Mouse (Mus musculus): ENCODE measurements around the gene Gpc6. TPM values are rescaled to one million over a fixed set of nuclear protein-coding genes. Genes with fewer than 3 reads are reported as not detected.

Gpc6 gene
- polyA plus RNA-seq, 1 experiment from 2014 or later = 20.1 TPM

- WGBS = 34% methylated on average over 15 of the region's 15 CpGs
- Histone ChIP-seq H3K4me2 (peak overlapping the region; percentile 40), H3K27me3 (peaks cover 87% of the 10 kb centered on the region), H3K4me3 (no peak overlapping the region), H3K9me3 (replicated peaks) (no peaks in the 10 kb centered on the region; the same call in 1 of the 2 replicates), H3K9ac (no peak overlapping the region), H3K4me1 (replicated peaks) (peaks cover 6% of the 10 kb centered on the region), H3K27ac (no peak overlapping the region), H3K36me3 (no peaks in the 10 kb centered on the region)
- ATAC-seq (replicated peaks; ENCODE audit: insufficient number of reproducible peaks, insufficient read depth, low FRiP score, low read depth) = peak; percentile 72
These were observed 1026.2 kb downstream of the Gpc6 start for GRCm38 (mm10) chr14:117951265-117951664.

GRCm38 (mm10) chr14:117951686-117952085, 1026.6 kb downstream of the Gpc6 start:
- no peaks in the 10 kb centered on the region for H3K36me3 ChIP-seq
- ATAC-seq (replicated peaks; ENCODE audit: insufficient number of reproducible peaks, insufficient read depth, low FRiP score, low read depth) = peak; percentile 34; the same call in 1 of the 2 replicates
- H3K9me3 ChIP-seq (replicated peaks) = no peaks in the 10 kb centered on the region; the same call in 1 of the 2 replicates
- H3K27me3 ChIP-seq = peaks cover 87% of the 10 kb centered on the region
- no peak overlapping the region for H3K27ac ChIP-seq
- H3K4me1 ChIP-seq (replicated peaks) = peaks cover 6% of the 10 kb centered on the region
- H3K4me3 ChIP-seq = no peak overlapping the region
- peak overlapping the region; percentile 40; the same call in 1 of the 2 replicates for H3K4me2 ChIP-seq
- WGBS = 28% methylated on average over 5 of the region's 5 CpGs
- no peak overlapping the region for H3K9ac ChIP-seq

- WGBS = 59% methylated on average over 3 of the region's 3 CpGs
- no peak for ATAC-seq (replicated peaks; ENCODE audit: insufficient number of reproducible peaks, insufficient read depth, low FRiP score, low read depth)
- peaks cover 86% of the 10 kb centered on the region for H3K27me3 ChIP-seq
These were observed 1030.9 kb downstream of the Gpc6 start for GRCm38 (mm10) chr14:117956051-117956450.

GRCm38 (mm10) chr14:117958389-117958788, 1033.3 kb downstream of the Gpc6 start:
- 79% methylated on average over 11 of the region's 11 CpGs for WGBS
- no peak for ATAC-seq (replicated peaks; ENCODE audit: insufficient number of reproducible peaks, insufficient read depth, low FRiP score, low read depth)
- Histone ChIP-seq H3K27me3 (peaks cover 91% of the 10 kb centered on the region), H3K9ac (no peak overlapping the region), H3K4me2 (no peak overlapping the region), H3K9me3 (replicated peaks) (no peaks in the 10 kb centered on the region), H3K36me3 (no peaks in the 10 kb centered on the region), H3K27ac (no peak overlapping the region), H3K4me3 (no peak overlapping the region), H3K4me1 (replicated peaks) (no peaks in the 10 kb centered on the region)

More at GRCm38 (mm10) chr14:117956051-117956450, 1030.9 kb downstream of the Gpc6 start:
- Histone ChIP-seq H3K36me3 (no peaks in the 10 kb centered on the region), H3K4me3 (no peak overlapping the region), H3K27ac (no peak overlapping the region), H3K4me1 (replicated peaks) (peaks cover 6% of the 10 kb centered on the region), H3K4me2 (no peak overlapping the region), H3K9ac (no peak overlapping the region), H3K9me3 (replicated peaks) (no peaks in the 10 kb centered on the region)

- ATAC-seq (replicated peaks; ENCODE audit: insufficient number of reproducible peaks, insufficient read depth, low FRiP score, low read depth) = 0 out of 2 replicates have a peak, but pooled peaks have one; percentile 27
- Histone ChIP-seq H3K4me2 (no peak overlapping the region), H3K4me1 (replicated peaks) (no peaks in the 10 kb centered on the region), H3K9me3 (replicated peaks) (no peaks in the 10 kb centered on the region), H3K4me3 (no peak overlapping the region), H3K9ac (no peak overlapping the region), H3K27me3 (peaks cover 85% of the 10 kb centered on the region), H3K36me3 (no peaks in the 10 kb centered on the region), H3K27ac (no peak overlapping the region)
- 52% methylated on average over 6 of the region's 6 CpGs for WGBS
These were observed 1036.2 kb downstream of the Gpc6 start for GRCm38 (mm10) chr14:117961267-117961666.

- ATAC-seq (replicated peaks; ENCODE audit: insufficient number of reproducible peaks, insufficient read depth, low FRiP score, low read depth) = no peak
- Histone ChIP-seq H3K27me3 (peaks cover 84% of the 10 kb centered on the region), H3K9ac (no peak overlapping the region), H3K9me3 (replicated peaks) (no peaks in the 10 kb centered on the region), H3K4me2 (no peak overlapping the region), H3K36me3 (no peaks in the 10 kb centered on the region), H3K27ac (no peak overlapping the region), H3K4me3 (no peak overlapping the region), H3K4me1 (replicated peaks) (no peaks in the 10 kb centered on the region)
- 81% methylated on average over 6 of the region's 6 CpGs for WGBS
These were observed 1036.7 kb downstream of the Gpc6 start for GRCm38 (mm10) chr14:117961844-117962243.

- WGBS = 66% methylated on average over 4 of the region's 4 CpGs
- Histone ChIP-seq H3K4me1 (replicated peaks) (no peaks in the 10 kb centered on the region), H3K4me3 (no peak overlapping the region), H3K4me2 (no peak overlapping the region), H3K27ac (no peak overlapping the region), H3K27me3 (peaks cover 80% of the 10 kb centered on the region), H3K36me3 (no peaks in the 10 kb centered on the region), H3K9ac (no peak overlapping the region), H3K9me3 (replicated peaks) (no peaks in the 10 kb centered on the region)
- no peak for ATAC-seq (replicated peaks; ENCODE audit: insufficient number of reproducible peaks, insufficient read depth, low FRiP score, low read depth)
These were observed 1037.3 kb downstream of the Gpc6 start for GRCm38 (mm10) chr14:117962453-117962852.

- no peak for ATAC-seq (replicated peaks; ENCODE audit: insufficient number of reproducible peaks, insufficient read depth, low FRiP score, low read depth)
- Histone ChIP-seq H3K27me3 (peaks cover 41% of the 10 kb centered on the region), H3K9me3 (replicated peaks) (no peaks in the 10 kb centered on the region), H3K9ac (no peak overlapping the region), H3K36me3 (no peaks in the 10 kb centered on the region), H3K4me1 (replicated peaks) (no peaks in the 10 kb centered on the region), H3K4me2 (no peak overlapping the region), H3K4me3 (no peak overlapping the region), H3K27ac (no peak overlapping the region)
- 85% methylated on average over 5 of the region's 5 CpGs for WGBS
These were observed 1047.5 kb downstream of the Gpc6 start for GRCm38 (mm10) chr14:117972576-117972975.

- 89% methylated on average over 10 of the region's 10 CpGs for WGBS
- Histone ChIP-seq H3K4me3 (no peak overlapping the region), H3K9me3 (replicated peaks) (no peaks in the 10 kb centered on the region), H3K27me3 (peaks cover 53% of the 10 kb centered on the region), H3K27ac (no peak overlapping the region), H3K9ac (no peak overlapping the region), H3K36me3 (no peaks in the 10 kb centered on the region), H3K4me1 (replicated peaks) (no peaks in the 10 kb centered on the region), H3K4me2 (no peak overlapping the region)
- no peak for ATAC-seq (replicated peaks; ENCODE audit: insufficient number of reproducible peaks, insufficient read depth, low FRiP score, low read depth)
These were observed 1056.4 kb downstream of the Gpc6 start for GRCm38 (mm10) chr14:117981532-117981931.

- Histone ChIP-seq H3K4me1 (replicated peaks) (no peaks in the 10 kb centered on the region), H3K27me3 (peaks cover 90% of the 10 kb centered on the region), H3K4me3 (no peak overlapping the region), H3K27ac (no peak overlapping the region), H3K4me2 (no peak overlapping the region), H3K9ac (no peak overlapping the region), H3K36me3 (no peaks in the 10 kb centered on the region), H3K9me3 (replicated peaks) (no peaks in the 10 kb centered on the region)
- WGBS = 82% methylated on average over 10 of the region's 10 CpGs
- no peak for ATAC-seq (replicated peaks; ENCODE audit: insufficient number of reproducible peaks, insufficient read depth, low FRiP score, low read depth)
These were observed 1063.3 kb downstream of the Gpc6 start for GRCm38 (mm10) chr14:117988444-117988843.

- H3K9me3 ChIP-seq (replicated peaks) = no peaks in the 10 kb centered on the region
- 67% methylated on average over 8 of the region's 8 CpGs for WGBS
- no peak for ATAC-seq (replicated peaks; ENCODE audit: insufficient number of reproducible peaks, insufficient read depth, low FRiP score, low read depth)
- H3K4me3 ChIP-seq = no peak overlapping the region
- H3K9ac ChIP-seq = no peak overlapping the region
- no peak overlapping the region for H3K27ac ChIP-seq
- H3K4me2 ChIP-seq = no peak overlapping the region
- H3K36me3 ChIP-seq = no peaks in the 10 kb centered on the region
- no peaks in the 10 kb centered on the region for H3K4me1 ChIP-seq (replicated peaks)
- peaks cover 91% of the 10 kb centered on the region for H3K27me3 ChIP-seq
These were observed 1065.1 kb downstream of the Gpc6 start for GRCm38 (mm10) chr14:117990203-117990602.

- no peak for ATAC-seq (replicated peaks; ENCODE audit: insufficient number of reproducible peaks, insufficient read depth, low FRiP score, low read depth)
- Histone ChIP-seq H3K9me3 (replicated peaks) (no peaks in the 10 kb centered on the region), H3K4me3 (no peak overlapping the region), H3K9ac (no peak overlapping the region), H3K36me3 (no peaks in the 10 kb centered on the region), H3K4me2 (no peak overlapping the region), H3K27me3 (peaks cover 79% of the 10 kb centered on the region), H3K27ac (no peak overlapping the region), H3K4me1 (replicated peaks) (no peaks in the 10 kb centered on the region)
- 55% methylated on average over 8 of the region's 8 CpGs for WGBS
These were observed 1067.6 kb downstream of the Gpc6 start for GRCm38 (mm10) chr14:117992600-117993256.
